Mouse (Mus musculus) liver, embryonic 13.5 days (tissue): ENCODE data around the gene Klhl29. TPM values are rescaled to one million over a fixed set of nuclear protein-coding genes. Genes with fewer than 3 reads are reported as not detected.

Source experiments
- ATAC-seq: fragments of 200-750 bp; cut with Nextera tagmentation; 2 replicates; pipeline ENCODE4 v1.8.0; 2017; ENCODE audit warnings: low read depth, mild to moderate bottlenecking, moderate number of reproducible peaks, moderate library complexity
- DNase-seq: peaks from one replicate; pipeline ENCODE4 v3.0.0; 2022
- H3K27ac ChIP-seq: fragments of 300-500 bp; sonication (generic); 2 replicates; pipeline ENCODE4 v1.5.1; 2015; ENCODE audit warnings: moderate library complexity, mild to moderate bottlenecking, inconsistent platforms
- H3K27me3 ChIP-seq: fragments of 300-500 bp; sonication (generic); 2 replicates; pipeline ENCODE4 v1.6.1; 2015; ENCODE audit warnings: mild to moderate bottlenecking, inconsistent platforms
- H3K36me3 ChIP-seq: fragments of 300-500 bp; sonication (generic); 2 replicates; pipeline ENCODE4 v1.6.1; 2015; ENCODE audit warnings: mild to moderate bottlenecking, inconsistent platforms
- H3K4me1 ChIP-seq: fragments of 300-500 bp; sonication (generic); replicated peaks from 2 replicates; pipeline ENCODE4 v1.6.1; 2015; ENCODE audit warnings: inconsistent platforms
- H3K4me2 ChIP-seq: fragments of 300-500 bp; sonication (generic); 2 replicates; pipeline ENCODE4 v1.6.1; 2015; ENCODE audit warnings: inconsistent platforms, mild to moderate bottlenecking, moderate library complexity
- H3K4me3 ChIP-seq: fragments of 300-500 bp; sonication (generic); replicated peaks from 2 replicates; pipeline ENCODE4 v1.5.1; 2015; ENCODE audit warnings: mild to moderate bottlenecking, inconsistent platforms
- H3K9ac ChIP-seq: fragments of 300-500 bp; sonication (generic); 2 replicates; pipeline ENCODE4 v1.6.1; 2015; ENCODE audit warnings: mild to moderate bottlenecking, inconsistent platforms
- H3K9me3 ChIP-seq: fragments of 300-500 bp; sonication (generic); replicated peaks from 2 replicates; pipeline ENCODE4 v1.6.1; 2016; ENCODE audit warnings: inconsistent platforms
- WGBS: fragments of 180-500 bp; shearing (Covaris S2); methylation state at CpG from one replicate; pipeline ENCODE4 v1.1.7; 2015; ENCODE audit not compliant: insufficient replicate concordance; 5-methylcytosine and 5-hydroxymethylcytosine counted together
- polyA plus RNA-seq: library from polyadenylated mRNA; unstranded; fragments of >200 nt; fragmentation: Nextera tagmentation; extraction: Ambion mirVana; gene quantifications from 2 replicates; pipeline ENCODE4 v1.2.1, GENCODE M21; 2015

The Klhl29 gene
- polyA plus RNA-seq, 1 experiment from 2014 or later = 0.05 TPM

GRCm38 (mm10) chr12:5386688-5387087, 11.2 kb upstream of the Klhl29 start:
- DNase-seq (no peak), ATAC-seq (no peak)
- H3K9me3 ChIP-seq = no peaks in the 10 kb centered on the region
- no peak overlapping the region for H3K4me2 ChIP-seq
- H3K27me3 ChIP-seq = no peaks in the 10 kb centered on the region
- H3K4me3 ChIP-seq = no peak overlapping the region
- H3K27ac ChIP-seq = no peak overlapping the region
- no peaks in the 10 kb centered on the region for H3K4me1 ChIP-seq
- H3K9ac ChIP-seq = no peak overlapping the region
- no peaks in the 10 kb centered on the region for H3K36me3 ChIP-seq

- no peak for DNase-seq
- H3K36me3 ChIP-seq = no peaks in the 10 kb centered on the region
- H3K4me3 ChIP-seq = no peak overlapping the region
- ATAC-seq = no peak
- no peaks in the 10 kb centered on the region for H3K4me1 ChIP-seq
- H3K9ac ChIP-seq = no peak overlapping the region
- H3K9me3 ChIP-seq = no peaks in the 10 kb centered on the region
- H3K4me2 ChIP-seq = no peak overlapping the region
- H3K27ac ChIP-seq = no peak overlapping the region
- peaks cover 13% of the 10 kb centered on the region for H3K27me3 ChIP-seq
Observed at GRCm38 (mm10) chr12:5381694-5382093, 6.2 kb upstream of the Klhl29 start.

GRCm38 (mm10) chr12:5374684-5375615, 532 bp downstream of the Klhl29 start:
- H3K27me3 ChIP-seq = peaks cover 72% of the 10 kb centered on the region
- under 1% methylated on average over 75 of the region's 84 CpGs for WGBS
- 0 out of 2 replicates have a peak overlapping the region, but pooled peaks have one; percentile 13 for H3K9ac ChIP-seq
- no peak overlapping the region for H3K27ac ChIP-seq
- peaks cover 7% of the 10 kb centered on the region for H3K4me1 ChIP-seq
- H3K36me3 ChIP-seq = no peaks in the 10 kb centered on the region
- H3K4me3 ChIP-seq = peak overlapping the region; percentile 54
- no peaks in the 10 kb centered on the region for H3K9me3 ChIP-seq
- ATAC-seq (peak; percentile 36; the same call in 1 of the 2 replicates), DNase-seq (no peak)
- peak overlapping the region; percentile 69 for H3K4me2 ChIP-seq

- 3% methylated on average over 31 of the region's 31 CpGs for WGBS
- no peak overlapping the region for H3K27ac ChIP-seq
- no peaks in the 10 kb centered on the region for H3K9me3 ChIP-seq
- peak overlapping the region; percentile 54 for H3K4me3 ChIP-seq
- no peak overlapping the region for H3K9ac ChIP-seq
- no peaks in the 10 kb centered on the region for H3K36me3 ChIP-seq
- peak overlapping the region; percentile 69 for H3K4me2 ChIP-seq
- H3K27me3 ChIP-seq = peaks cover 72% of the 10 kb centered on the region
- DNase-seq (no peak), ATAC-seq (no peak)
- H3K4me1 ChIP-seq = peaks cover 7% of the 10 kb centered on the region
Observed at GRCm38 (mm10) chr12:5374196-5374683, 1.2 kb downstream of the Klhl29 start.

GRCm38 (mm10) chr12:5373641-5374195, 1.8 kb downstream of the Klhl29 start:
- ATAC-seq = no peak
- Histone ChIP-seq H3K27ac (no peak overlapping the region), H3K9me3 (no peaks in the 10 kb centered on the region), H3K4me2 (peak overlapping the region; percentile 69), H3K27me3 (peaks cover 72% of the 10 kb centered on the region), H3K4me1 (peaks cover 7% of the 10 kb centered on the region), H3K4me3 (peak overlapping the region; percentile 54), H3K36me3 (no peaks in the 10 kb centered on the region), H3K9ac (no peak overlapping the region)
- DNase-seq = no peak
- under 1% methylated on average over 42 of the region's 42 CpGs for WGBS

- Histone ChIP-seq H3K9me3 (no peaks in the 10 kb centered on the region), H3K27me3 (peaks cover 37% of the 10 kb centered on the region), H3K27ac (no peak overlapping the region), H3K4me1 (no peaks in the 10 kb centered on the region; the same call in 1 of the 2 replicates), H3K36me3 (no peaks in the 10 kb centered on the region), H3K4me3 (no peak overlapping the region), H3K4me2 (no peak overlapping the region), H3K9ac (no peak overlapping the region)
- no peak for ATAC-seq
- 72% methylated on average over 4 of the region's 4 CpGs for WGBS
- no peak for DNase-seq
Observed at GRCm38 (mm10) chr12:5369396-5369795, 6.1 kb downstream of the Klhl29 start.

GRCm38 (mm10) chr12:5364836-5365235, 10.6 kb downstream of the Klhl29 start:
- DNase-seq (no peak), ATAC-seq (no peak)

GRCm38 (mm10) chr12:5363961-5364634, 11.4 kb downstream of the Klhl29 start:
- H3K27ac ChIP-seq = no peak overlapping the region
- 66% methylated on average over 17 of the region's 17 CpGs for whole genome bisulfite sequencing
- H3K4me2 ChIP-seq = no peak overlapping the region
- no peak overlapping the region for H3K9ac ChIP-seq
- H3K36me3 ChIP-seq = no peaks in the 10 kb centered on the region
- DNase-seq (no peak), ATAC-seq (no peak)
- no peak overlapping the region for H3K4me3 ChIP-seq
- H3K27me3 ChIP-seq = no peaks in the 10 kb centered on the region
- no peaks in the 10 kb centered on the region for H3K4me1 ChIP-seq
- H3K9me3 ChIP-seq = no peaks in the 10 kb centered on the region

More at GRCm38 (mm10) chr12:5364836-5365235, 10.6 kb downstream of the Klhl29 start:
- Histone ChIP-seq H3K4me2 (no peak overlapping the region), H3K27me3 (no peaks in the 10 kb centered on the region), H3K4me3 (no peak overlapping the region), H3K27ac (no peak overlapping the region), H3K4me1 (no peaks in the 10 kb centered on the region), H3K9ac (no peak overlapping the region), H3K36me3 (no peaks in the 10 kb centered on the region), H3K9me3 (no peaks in the 10 kb centered on the region)
- WGBS = 67% methylated on average over 3 of the region's 3 CpGs

- Histone ChIP-seq H3K27me3 (no peaks in the 10 kb centered on the region), H3K9ac (no peak overlapping the region), H3K36me3 (no peaks in the 10 kb centered on the region), H3K27ac (no peak overlapping the region), H3K4me3 (no peak overlapping the region), H3K4me1 (no peaks in the 10 kb centered on the region), H3K4me2 (no peak overlapping the region), H3K9me3 (no peaks in the 10 kb centered on the region)
- 31% methylated on average over 5 of the region's 5 CpGs for WGBS
- DNase-seq (no peak), ATAC-seq (no peak)
Observed at GRCm38 (mm10) chr12:5359065-5359464, 16.4 kb downstream of the Klhl29 start.

GRCm38 (mm10) chr12:5358497-5358896, 17.0 kb downstream of the Klhl29 start:
- no peak for ATAC-seq

GRCm38 (mm10) chr12:5353416-5353815, 22.1 kb downstream of the Klhl29 start:
- Histone ChIP-seq H3K27ac (no peak overlapping the region), H3K9me3 (no peaks in the 10 kb centered on the region), H3K4me2 (no peak overlapping the region), H3K4me3 (no peak overlapping the region), H3K4me1 (no peaks in the 10 kb centered on the region), H3K36me3 (no peaks in the 10 kb centered on the region), H3K27me3 (no peaks in the 10 kb centered on the region), H3K9ac (no peak overlapping the region)
- ATAC-seq (no peak), DNase-seq (no peak)
- WGBS = 63% methylated on average over 9 of the region's 9 CpGs

More at GRCm38 (mm10) chr12:5358497-5358896, 17.0 kb downstream of the Klhl29 start:
- Histone ChIP-seq H3K9ac (no peak overlapping the region), H3K36me3 (no peaks in the 10 kb centered on the region), H3K4me1 (no peaks in the 10 kb centered on the region), H3K27me3 (no peaks in the 10 kb centered on the region), H3K9me3 (no peaks in the 10 kb centered on the region), H3K4me2 (no peak overlapping the region), H3K4me3 (no peak overlapping the region), H3K27ac (no peak overlapping the region)
- WGBS = 47% methylated on average over 6 of the region's 6 CpGs
- no peak for DNase-seq
